Mouse (Mus musculus) left cerebral cortex, adult 9 months (tissue): ENCODE results near the gene Bcl2l15.
"Not testable (repeated sequence)": the region's sequence is repeated elsewhere in the genome, so short reads cannot be mapped to it uniquely, and the experiment has no call there.

Experiments used
- DNase-seq, 2 experiments: peaks; one replicate each; pipeline ENCODE4 v3.0.0; 2022; ENCODE audit warnings: low spot score in 2 of 2

The Bcl2l15 gene

DNA sequence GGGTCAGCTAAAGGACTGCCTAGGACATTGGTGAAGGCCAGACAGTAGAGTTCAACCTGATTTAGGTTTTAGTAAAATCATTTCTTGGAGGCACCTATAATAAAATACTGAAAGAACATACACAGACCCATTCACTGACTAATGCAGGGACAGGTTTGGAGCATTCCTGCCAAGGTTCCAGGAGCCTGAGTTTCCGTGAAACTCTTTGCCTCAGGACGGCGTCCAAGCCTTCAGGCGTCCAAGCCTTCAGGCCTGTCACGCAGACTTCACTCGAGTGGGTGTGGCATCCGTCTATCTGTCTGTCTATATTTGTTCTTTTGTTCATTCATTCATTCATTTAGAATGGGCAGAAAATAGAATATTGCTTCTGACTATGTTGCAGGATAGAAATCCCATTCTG is 1.3 kb upstream of the Bcl2l15 start:
- no peak for DNase-seq

- no peak for DNase-seq
Measured at GRCm38 (mm10) chr3:103834001-103834400, 1.6 kb downstream of the Bcl2l15 start.

- no peak for DNase-seq
Measured at GRCm38 (mm10) chr3:103835272-103835950, 3.0 kb downstream of the Bcl2l15 start.

- DNase-seq, result no peak
Measured at GRCm38 (mm10) chr3:103835951-103836310, 3.5 kb downstream of the Bcl2l15 start.

DNA sequence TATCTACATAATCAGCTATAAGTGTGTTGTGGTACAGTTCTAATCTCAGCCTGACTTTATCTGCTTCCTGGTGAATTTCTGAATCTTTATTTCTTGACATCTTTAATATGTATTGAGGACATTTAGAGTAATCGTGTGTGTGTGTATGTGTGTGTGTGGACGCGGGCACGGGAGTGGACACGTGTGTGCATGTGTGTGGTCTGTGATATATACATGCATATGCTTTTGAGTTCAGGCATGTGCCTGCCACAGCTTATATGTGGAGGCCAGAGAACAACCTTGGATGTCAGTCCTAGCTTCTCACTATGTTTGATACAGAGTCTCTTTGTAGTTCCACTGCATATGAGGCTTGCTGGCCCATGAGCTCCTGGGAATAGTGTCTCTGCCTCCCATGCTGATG is 4.1 kb downstream of the Bcl2l15 start:
- DNase-seq, result no peak

DNA sequence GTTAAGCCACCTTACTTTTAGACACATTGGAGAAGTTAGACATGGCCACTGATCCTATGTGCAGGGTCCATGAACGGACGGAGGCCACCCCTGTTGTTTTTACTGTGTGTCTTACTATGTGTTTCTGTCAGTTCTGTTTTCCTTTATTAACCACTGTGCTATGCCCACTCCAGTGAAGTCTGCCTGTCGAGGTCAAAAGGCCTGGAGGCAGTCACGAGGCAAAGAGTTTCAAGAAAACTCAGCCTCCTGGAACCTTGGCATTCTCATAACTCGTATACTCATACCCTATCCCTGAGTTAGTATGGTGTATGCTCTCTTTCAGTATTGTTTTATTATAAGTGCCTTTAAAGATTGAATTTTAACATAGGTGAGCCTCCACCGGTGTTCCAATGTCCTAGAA is 7.3 kb downstream of the Bcl2l15 start:
- no peak for DNase-seq

DNA sequence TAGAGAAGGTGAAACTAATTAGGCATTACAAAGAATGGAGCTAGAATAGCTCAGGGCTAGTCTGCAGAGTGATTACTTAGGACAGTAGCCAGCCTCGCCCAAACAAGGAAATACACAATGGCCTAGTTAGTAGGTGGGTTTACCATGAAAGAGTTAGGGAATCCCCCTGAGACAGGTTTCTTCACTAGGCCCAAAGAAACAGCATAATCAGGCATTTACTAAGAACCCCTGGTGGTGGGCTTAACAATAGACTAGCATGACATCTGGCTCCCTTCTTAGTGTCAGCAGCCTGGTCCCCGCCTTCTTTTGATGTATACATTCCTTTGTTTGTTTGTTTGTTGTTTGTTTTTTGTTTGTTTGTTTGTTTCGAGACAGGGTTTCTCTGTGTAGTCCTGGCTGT is 7.8 kb downstream of the Bcl2l15 start:
- DNase-seq, result not testable (repeated sequence)

GRCm38 (mm10) chr3:103840946-103841345 is 8.5 kb downstream of the Bcl2l15 start:
- DNase-seq, result not testable (repeated sequence)

GRCm38 (mm10) chr3:103850644-103851363 is 18.4 kb downstream of the Bcl2l15 start:
- DNase-seq, result no peak

DNA sequence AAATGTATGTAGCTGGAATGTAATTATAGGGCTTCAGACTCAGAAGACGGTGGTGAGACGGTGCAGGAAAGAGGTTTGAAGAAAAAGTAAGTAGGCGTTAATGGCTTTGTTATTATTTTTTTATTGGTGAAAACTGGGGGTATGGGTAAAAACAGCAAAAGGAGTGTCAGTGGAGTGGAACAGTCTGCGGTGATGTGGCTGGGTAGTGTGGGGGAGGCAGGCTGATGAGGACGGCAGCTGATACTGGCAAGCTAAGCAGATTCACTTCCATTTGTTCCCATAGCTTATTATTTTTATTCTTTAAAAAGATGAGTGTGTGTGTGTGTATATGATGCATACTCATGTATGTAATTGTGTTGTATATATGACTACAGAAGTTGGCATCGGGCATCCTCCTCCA is 19.1 kb downstream of the Bcl2l15 start:
- DNase-seq, result no peak

GRCm38 (mm10) chr3:103851882-103852281 is 19.5 kb downstream of the Bcl2l15 start:
- DNase-seq, result no peak

DNA sequence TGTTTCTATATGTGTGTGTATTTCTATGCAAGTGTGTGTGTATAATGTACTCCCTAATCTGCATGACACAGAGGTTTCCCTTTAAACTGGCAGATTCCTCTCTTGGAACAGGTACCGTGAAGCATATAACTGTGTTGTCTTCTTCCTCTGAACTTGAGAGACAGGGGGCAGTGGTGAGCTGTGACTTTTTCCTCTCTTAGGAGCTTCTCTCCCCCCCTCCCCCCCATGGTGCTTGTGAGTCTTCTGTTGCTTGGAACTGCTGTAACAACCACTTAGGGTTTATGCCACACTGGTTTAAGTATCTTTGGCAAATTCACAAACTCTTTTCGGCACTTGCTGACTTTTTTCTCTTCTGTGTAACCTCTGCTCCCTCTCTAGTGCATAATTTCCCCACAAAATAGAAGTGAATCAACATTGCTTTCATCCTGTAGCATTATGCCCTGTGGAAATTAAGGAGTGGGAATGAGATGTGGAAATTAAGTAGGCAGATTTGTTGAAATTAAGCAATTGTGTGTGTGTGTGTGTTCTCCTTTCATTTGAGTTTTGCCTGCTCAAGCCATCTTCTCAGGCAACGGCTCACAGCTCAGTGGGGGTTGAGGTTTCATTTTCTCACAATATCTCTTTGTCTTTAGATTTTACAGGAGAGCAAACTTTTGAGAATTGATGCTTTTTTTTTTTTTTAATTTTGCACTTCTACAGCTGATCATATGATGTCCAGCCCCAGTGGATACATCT is 20.3 kb downstream of the Bcl2l15 start:
- DNase-seq, result no peak

- no peak for DNase-seq
Measured at GRCm38 (mm10) chr3:103853804-103854203, 21.4 kb downstream of the Bcl2l15 start.

- no peak for DNase-seq
Measured at GRCm38 (mm10) chr3:103857036-103857805, 24.8 kb downstream of the Bcl2l15 start.

GRCm38 (mm10) chr3:103857977-103858563 is 25.7 kb downstream of the Bcl2l15 start:
- no peak for DNase-seq

GRCm38 (mm10) chr3:103858881-103859801 is 26.7 kb downstream of the Bcl2l15 start, which contains the start of gene Ptpn22:
TSS of gene Ptpn22 (plus strand) at chr3:103859795.
- no peak for DNase-seq

- no peak for DNase-seq
Measured at GRCm38 (mm10) chr3:103859851-103860391, 27.5 kb downstream of the Bcl2l15 start.

DNA sequence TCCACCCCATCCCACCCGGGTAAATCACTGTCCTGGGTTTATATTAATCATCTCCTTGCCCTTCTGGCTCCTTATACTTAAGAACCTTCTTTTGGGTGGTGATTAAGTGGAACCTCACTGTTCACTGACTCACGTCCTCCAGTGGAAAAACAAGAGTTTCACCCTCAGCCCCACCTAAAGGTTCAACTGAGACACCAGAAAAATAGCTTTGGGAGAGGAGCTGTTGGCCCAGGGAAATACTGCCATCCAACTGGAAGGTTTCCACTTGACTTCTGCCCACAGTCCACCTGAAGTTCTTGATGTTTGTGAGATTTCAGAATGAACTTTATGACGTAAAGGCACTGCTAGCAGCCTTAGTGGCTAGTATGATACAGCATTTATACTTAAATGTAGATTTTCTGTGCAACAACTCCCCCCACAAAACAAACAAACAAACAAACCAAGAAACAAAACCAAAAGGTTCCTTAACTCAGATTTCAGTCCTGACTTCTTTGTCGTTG is 30.4 kb downstream of the Bcl2l15 start:
- DNase-seq, result no peak

DNA sequence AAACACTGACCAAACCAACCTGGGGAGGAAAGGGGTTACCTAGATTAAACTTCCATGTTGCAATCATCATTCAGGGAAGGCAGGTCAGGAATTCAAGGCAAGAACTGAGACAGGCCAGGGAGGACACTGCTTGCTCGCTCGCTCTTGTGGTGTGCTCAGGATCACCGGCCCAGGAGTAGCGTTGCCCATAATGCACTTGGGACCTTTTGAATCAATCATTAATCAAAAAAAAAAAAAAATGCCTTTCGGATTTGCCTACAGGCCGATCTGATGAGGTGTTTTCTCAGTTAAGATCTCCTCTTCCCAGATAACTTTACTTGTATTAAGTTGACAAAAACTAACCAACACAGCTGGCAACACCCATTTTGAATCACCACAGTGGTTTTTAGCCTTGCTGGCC is 31.8 kb downstream of the Bcl2l15 start:
- DNase-seq, result no peak

- no peak for DNase-seq
Measured at GRCm38 (mm10) chr3:103867424-103867971, 35.1 kb downstream of the Bcl2l15 start.
